Mouse (Mus musculus): ENCODE results near the gene Mief1.

DNA sequence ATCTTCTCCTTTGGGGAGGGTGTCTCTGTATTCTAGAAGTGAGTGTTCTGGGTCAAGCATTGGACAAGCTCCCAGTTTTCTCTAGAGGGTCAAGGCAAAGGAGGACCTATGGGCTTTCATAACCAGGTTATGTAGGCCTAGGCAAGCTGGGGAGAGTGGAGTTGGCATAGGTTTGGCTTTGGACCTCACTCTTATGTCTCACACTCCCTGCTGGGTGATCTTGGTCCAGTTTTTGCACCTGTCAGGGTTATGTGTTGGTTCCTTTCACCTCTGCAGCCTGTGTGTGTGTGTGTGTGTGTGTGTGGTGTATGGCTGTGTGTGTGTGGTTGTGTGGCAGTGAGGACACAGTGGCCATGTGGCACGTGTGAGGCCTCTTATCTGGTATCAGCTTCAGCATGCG lies 45.2 kb downstream of the Mief1 start:
- no peak for TF ChIP-seq CTCF (IDR thresholded peaks at IDR 0.05; ENCODE audit: borderline replicate concordance, extremely low read depth, insufficient read depth, insufficient read length)
- no peak for TF ChIP-seq POLR2A (IDR thresholded peaks at IDR 0.05; ENCODE audit: borderline replicate concordance, extremely low read depth, insufficient read depth, insufficient read length, poor library complexity, severe bottlenecking)
